Mouse (Mus musculus): ENCODE data around the gene Yipf6. TPM values are rescaled to one million over a fixed set of nuclear protein-coding genes. Genes with fewer than 3 reads are reported as not detected.

Yipf6 gene
- polyA plus RNA-seq (2015; fragmentation: Nextera tagmentation; extraction: Ambion mirVana), result 17.1 and 17.6 TPM in 2 replicates

DNA sequence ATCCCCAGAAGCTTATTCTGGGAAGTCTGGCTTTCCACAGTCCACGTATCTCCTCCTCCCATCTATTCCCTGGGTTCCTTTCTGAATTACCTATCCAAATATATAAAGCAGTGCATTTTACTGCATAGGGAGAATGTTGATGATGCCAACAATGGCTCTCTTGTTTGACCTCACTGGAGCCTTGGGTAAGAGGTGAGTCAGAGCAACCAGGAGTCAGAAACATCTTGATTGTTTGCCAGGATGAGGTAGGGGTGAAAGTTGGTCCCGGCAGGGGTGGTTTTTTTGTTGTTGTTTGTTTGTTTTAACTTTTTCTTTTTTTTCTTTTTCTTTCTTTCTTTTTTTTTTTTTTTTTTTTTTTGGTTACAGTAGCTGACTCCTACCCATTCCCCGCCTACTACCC, at the start of gene Yipf6:
Yipf6 (plus strand) TSS at position 216 of the 400 bp plus-strand sequence.
- no peaks in the 10 kb centered on the region for H3K9me3 ChIP-seq (ENCODE audit: low read length)
- peak within 1 kb of the TSS; percentile 73 for H3K4me2 ChIP-seq (ENCODE audit: low read depth, low read length)
- H3K4me1 ChIP-seq (ENCODE audit: insufficient read depth), result peaks cover 11% of the 10 kb centered on the region
- H3K36me3 ChIP-seq (replicated peaks; ENCODE audit: insufficient read depth, low read length), result no peaks in the 10 kb centered on the region
- TF ChIP-seq CTCF (IDR thresholded peaks at IDR 0.05; ENCODE audit: low read depth) (no peak), EP300 (IDR thresholded peaks at IDR 0.05; ENCODE audit: low read depth) (no peak)
- H3K27ac ChIP-seq (ENCODE audit: low read depth), result peak within 1 kb of the TSS; percentile 93
- H3K9ac ChIP-seq (replicated peaks), result peak within 1 kb of the TSS; percentile 73
- DNase-seq (no peak), ATAC-seq (no peak)
- H3K4me3 ChIP-seq (ENCODE audit: low read depth, low read length), result peak within 1 kb of the TSS; percentile 70
- WGBS (ENCODE audit: insufficient replicate concordance), result 53% methylated on average over 3 of the region's 3 CpGs
- H3K27me3 ChIP-seq (ENCODE audit: insufficient read depth, low read length), result 0 out of 2 replicates have a peak, but pooled peaks cover 3% of the 10 kb centered on the region

DNA sequence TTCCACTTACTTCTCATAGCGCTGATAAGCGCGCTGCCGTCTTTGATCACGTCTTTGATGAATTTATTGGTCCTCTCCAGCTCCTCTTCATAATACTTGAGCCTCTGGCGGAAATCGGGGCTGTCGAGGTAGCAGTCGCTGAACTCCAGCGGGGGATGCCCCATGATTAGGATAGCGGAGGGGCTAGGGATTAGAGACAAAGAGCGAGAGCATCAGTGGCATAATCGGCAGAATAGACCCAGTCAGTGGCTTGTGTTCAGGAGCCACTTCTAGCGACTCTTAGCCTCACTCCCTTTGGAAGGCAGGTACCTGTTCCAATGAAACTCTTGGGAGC, 46.1 kb upstream of the Yipf6 start:
- ATAC-seq (no peak), DNase-seq (no peak)
- Histone ChIP-seq H3K27me3 (ENCODE audit: insufficient read depth, low read length) (peaks cover 9% of the 10 kb centered on the region; the same call in 1 of the 2 replicates), H3K27ac (ENCODE audit: low read depth) (no peak overlapping the region), H3K4me1 (ENCODE audit: insufficient read depth) (no peaks in the 10 kb centered on the region), H3K4me2 (ENCODE audit: low read depth, low read length) (peak overlapping the region; percentile 66), H3K36me3 (replicated peaks; ENCODE audit: insufficient read depth, low read length) (no peaks in the 10 kb centered on the region), H3K9ac (replicated peaks) (peak overlapping the region; percentile 59), H3K4me3 (ENCODE audit: low read depth, low read length) (peak overlapping the region; percentile 52), H3K9me3 (ENCODE audit: low read length) (no peaks in the 10 kb centered on the region)
- WGBS (ENCODE audit: insufficient replicate concordance), result 16% methylated on average over 14 of the region's 14 CpGs
- no peak for TF ChIP-seq EP300 (IDR thresholded peaks at IDR 0.05; ENCODE audit: low read depth)
- no peak for TF ChIP-seq CTCF (IDR thresholded peaks at IDR 0.05; ENCODE audit: low read depth)

DNA sequence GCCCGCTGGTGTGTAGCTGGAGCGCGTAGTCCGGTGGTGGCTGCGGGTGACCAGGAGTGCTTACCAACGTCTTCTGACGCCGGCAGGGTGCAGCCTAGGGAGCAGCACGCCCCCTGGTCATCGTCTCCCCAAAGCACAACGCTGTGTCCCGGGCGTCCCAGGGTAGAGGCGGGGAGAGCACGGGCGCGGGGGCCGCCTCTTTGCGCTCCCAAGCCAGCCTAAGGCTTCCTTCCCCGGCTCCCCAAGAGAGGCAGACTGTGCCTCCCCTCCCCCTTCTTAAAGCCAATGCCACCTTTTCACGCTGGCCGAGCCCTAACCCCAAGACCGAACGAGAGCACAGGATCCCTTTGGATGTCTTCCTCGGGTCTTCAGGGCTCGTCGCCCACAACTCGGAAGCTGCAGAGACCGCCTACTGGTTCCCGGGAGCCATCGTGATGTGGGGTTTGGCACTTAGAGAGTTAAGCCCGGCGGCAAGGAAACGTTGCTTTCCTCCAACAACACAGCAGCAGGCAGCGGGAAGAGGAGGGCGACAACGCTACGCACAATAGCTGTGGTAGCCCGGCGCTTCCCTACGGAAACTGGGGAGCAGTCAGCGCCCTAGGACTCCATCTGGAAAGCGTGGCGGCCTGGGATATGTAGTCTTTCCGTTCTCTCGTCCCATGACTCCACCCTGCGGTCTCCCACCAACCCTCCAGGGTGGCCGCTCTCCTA, 45.6 kb upstream of the Yipf6 start, which contains the start of gene Ophn1:
Ophn1 (minus strand) TSS at position 620 of the 711 bp plus-strand sequence.
- Histone ChIP-seq H3K9ac (replicated peaks) (peak within 1 kb of the TSS; percentile 59), H3K27ac (ENCODE audit: low read depth) (peak within 1 kb of the TSS; percentile 51; the same call in 1 of the 2 replicates), H3K9me3 (ENCODE audit: low read length) (no peaks in the 10 kb centered on the region), H3K4me3 (ENCODE audit: low read depth, low read length) (peak within 1 kb of the TSS; percentile 52), H3K4me2 (ENCODE audit: low read depth, low read length) (peak within 1 kb of the TSS; percentile 66), H3K36me3 (replicated peaks; ENCODE audit: insufficient read depth, low read length) (no peaks in the 10 kb centered on the region), H3K27me3 (ENCODE audit: insufficient read depth, low read length) (peaks cover 9% of the 10 kb centered on the region; the same call in 1 of the 2 replicates), H3K4me1 (ENCODE audit: insufficient read depth) (no peaks in the 10 kb centered on the region)
- DNase-seq, result peak; percentile 33
- TF ChIP-seq CTCF (IDR thresholded peaks at IDR 0.05; ENCODE audit: low read depth), result peak; percentile 16; the same call in 1 of the 2 replicates
- no peak for TF ChIP-seq EP300 (IDR thresholded peaks at IDR 0.05; ENCODE audit: low read depth)
- peak; percentile 81 for ATAC-seq
- 13% methylated on average over 46 of the region's 48 CpGs for WGBS (ENCODE audit: insufficient replicate concordance)

DNA sequence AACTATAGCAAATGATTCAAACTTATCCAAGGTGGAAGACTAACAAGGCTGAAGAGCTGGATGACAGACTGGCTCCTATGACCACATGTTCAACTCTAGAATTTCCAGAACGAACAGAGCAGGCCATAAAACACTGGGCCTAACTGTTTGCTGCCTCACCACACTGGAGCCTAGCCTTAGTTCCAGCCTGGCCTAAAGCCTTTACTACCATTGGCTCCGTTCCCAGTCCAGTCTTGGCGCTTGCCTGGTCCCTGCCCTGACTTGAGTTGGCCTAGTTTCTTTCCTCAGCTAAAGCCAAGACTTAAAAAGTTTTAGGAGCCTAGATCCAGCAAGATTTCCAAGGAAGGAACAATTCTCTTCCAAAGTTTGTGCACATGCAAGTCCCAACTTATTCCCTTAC, 37.8 kb upstream of the Yipf6 start:
- Histone ChIP-seq H3K4me2 (ENCODE audit: low read depth, low read length) (no peak overlapping the region), H3K9ac (replicated peaks) (no peak overlapping the region), H3K4me3 (ENCODE audit: low read depth, low read length) (no peak overlapping the region), H3K4me1 (ENCODE audit: insufficient read depth) (no peaks in the 10 kb centered on the region), H3K36me3 (replicated peaks; ENCODE audit: insufficient read depth, low read length) (no peaks in the 10 kb centered on the region), H3K9me3 (ENCODE audit: low read length) (no peaks in the 10 kb centered on the region), H3K27ac (ENCODE audit: low read depth) (no peak overlapping the region), H3K27me3 (ENCODE audit: insufficient read depth, low read length) (no peaks in the 10 kb centered on the region)
- no peak for ATAC-seq
- WGBS (ENCODE audit: insufficient replicate concordance), result 69% methylated on average over 3 of the region's 3 CpGs
- DNase-seq, result no peak
- no peak for TF ChIP-seq EP300 (IDR thresholded peaks at IDR 0.05; ENCODE audit: low read depth)
- TF ChIP-seq CTCF (IDR thresholded peaks at IDR 0.05; ENCODE audit: low read depth), result no peak

DNA sequence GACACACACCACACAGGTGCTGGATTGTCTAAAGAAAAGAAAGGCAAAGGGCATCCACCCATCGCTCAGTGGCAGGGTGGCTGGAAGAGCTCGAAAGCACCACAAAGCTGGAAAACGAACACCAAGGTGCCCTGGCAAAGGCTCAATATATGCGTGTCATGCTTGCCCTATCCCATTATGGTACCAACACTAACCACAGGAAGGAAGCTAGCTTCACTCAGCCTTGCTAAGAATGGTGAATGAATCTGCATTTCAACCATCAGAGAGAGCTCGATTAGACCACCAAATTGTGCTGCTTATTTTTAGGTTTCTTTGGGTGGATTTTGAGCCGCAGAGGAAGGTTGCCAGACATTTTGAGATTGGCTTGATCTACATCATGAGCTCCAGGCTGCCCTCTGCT, 31.9 kb upstream of the Yipf6 start:
- WGBS (ENCODE audit: insufficient replicate concordance), result 54% methylated on average over 6 of the region's 6 CpGs
- ATAC-seq (no peak), DNase-seq (no peak)
- TF ChIP-seq CTCF (IDR thresholded peaks at IDR 0.05; ENCODE audit: low read depth), result no peak
- no peak for TF ChIP-seq EP300 (IDR thresholded peaks at IDR 0.05; ENCODE audit: low read depth)
- Histone ChIP-seq H3K27ac (ENCODE audit: low read depth) (no peak overlapping the region), H3K4me1 (ENCODE audit: insufficient read depth) (no peaks in the 10 kb centered on the region), H3K4me3 (ENCODE audit: low read depth, low read length) (no peak overlapping the region), H3K36me3 (replicated peaks; ENCODE audit: insufficient read depth, low read length) (no peaks in the 10 kb centered on the region), H3K9me3 (ENCODE audit: low read length) (no peaks in the 10 kb centered on the region), H3K27me3 (ENCODE audit: insufficient read depth, low read length) (no peaks in the 10 kb centered on the region), H3K9ac (replicated peaks) (no peak overlapping the region), H3K4me2 (ENCODE audit: low read depth, low read length) (no peak overlapping the region)

DNA sequence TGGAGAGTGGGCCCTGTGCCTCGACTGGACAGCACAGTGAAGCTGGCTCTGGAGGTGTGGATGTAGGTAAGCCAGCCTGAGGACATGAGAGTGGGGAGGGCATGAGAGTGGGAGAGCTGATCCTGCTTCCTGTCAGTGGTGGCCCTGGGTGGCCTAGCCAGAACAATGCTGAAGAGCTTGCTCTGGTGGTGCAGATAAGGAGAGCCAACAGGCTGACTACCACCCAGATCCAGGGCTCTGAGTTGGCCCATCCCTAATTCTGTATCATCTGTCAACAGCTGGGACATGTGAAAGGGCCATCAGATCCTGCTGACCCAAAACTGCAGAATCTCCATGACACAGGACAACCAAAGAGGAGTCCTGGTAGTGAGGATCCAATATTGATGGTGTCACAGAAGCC, 27.2 kb upstream of the Yipf6 start:
- ATAC-seq (peak; percentile 80), DNase-seq (no peak)
- Histone ChIP-seq H3K9me3 (ENCODE audit: low read length) (no peaks in the 10 kb centered on the region), H3K27ac (ENCODE audit: low read depth) (no peak overlapping the region), H3K4me2 (ENCODE audit: low read depth, low read length) (no peak overlapping the region), H3K4me1 (ENCODE audit: insufficient read depth) (no peaks in the 10 kb centered on the region), H3K9ac (replicated peaks) (no peak overlapping the region), H3K36me3 (replicated peaks; ENCODE audit: insufficient read depth, low read length) (no peaks in the 10 kb centered on the region), H3K4me3 (ENCODE audit: low read depth, low read length) (no peak overlapping the region), H3K27me3 (ENCODE audit: insufficient read depth, low read length) (no peaks in the 10 kb centered on the region)
- 50% methylated on average over 1 of the region's 1 CpGs for WGBS (ENCODE audit: insufficient replicate concordance)
- TF ChIP-seq CTCF (IDR thresholded peaks at IDR 0.05; ENCODE audit: low read depth) (no peak), EP300 (IDR thresholded peaks at IDR 0.05; ENCODE audit: low read depth) (peak; percentile 39; the same call in 1 of the 2 replicates)

Measured in liver, postnatal 0 days (tissue).